Mouse (Mus musculus) G1E-ER4 (cell line): Measurements from ENCODE around the gene Themis. TPM values are rescaled to one million over a fixed set of nuclear protein-coding genes. Genes with fewer than 3 reads are reported as not detected.

Experiments used
- GATA1 ChIP-seq: IDR thresholded peaks from one replicate; pipeline ENCODE4 v1.8.0; 2012; ENCODE audit warnings: low read length, inconsistent platforms
- polyA plus RNA-seq: library from polyadenylated mRNA; stranded (reverse); fragments of >175 nt; gene quantifications from 2 replicates; pipeline ENCODE4 v1.2.3, GENCODE M21; 2012

Gene Themis
- not detected in 2 replicates for polyA plus RNA-seq

- TF ChIP-seq GATA1: no peak
These were observed at the start of gene Themis for GRCm38 (mm10) chr10:28668261-28668660. Gene Themis (plus strand): TSS chr10:28668360.

- TF ChIP-seq GATA1: no peak
These were observed 48.7 kb upstream of the Themis start for GRCm38 (mm10) chr10:28619415-28619814.

- no peak for TF ChIP-seq GATA1
These were observed 32.1 kb upstream of the Themis start for GRCm38 (mm10) chr10:28636096-28636495.

- TF ChIP-seq GATA1: no peak
These were observed 26.3 kb upstream of the Themis start for GRCm38 (mm10) chr10:28641887-28642286.

- TF ChIP-seq GATA1: no peak
These were observed 20.3 kb upstream of the Themis start for GRCm38 (mm10) chr10:28647855-28648254.

GRCm38 (mm10) chr10:28649109-28649899, 18.9 kb upstream of the Themis start:
- no peak for TF ChIP-seq GATA1

- TF ChIP-seq GATA1: no peak
These were observed 18.3 kb upstream of the Themis start for GRCm38 (mm10) chr10:28649900-28650160.

GRCm38 (mm10) chr10:28651910-28652309, 16.2 kb upstream of the Themis start:
- no peak for TF ChIP-seq GATA1

GRCm38 (mm10) chr10:28654733-28655132, 13.4 kb upstream of the Themis start:
- no peak for TF ChIP-seq GATA1

- TF ChIP-seq GATA1: no peak
These were observed 3.0 kb upstream of the Themis start for GRCm38 (mm10) chr10:28665141-28665540.

GRCm38 (mm10) chr10:28673931-28674330, 5.8 kb downstream of the Themis start:
- no peak for TF ChIP-seq GATA1

GRCm38 (mm10) chr10:28675337-28675736, 7.2 kb downstream of the Themis start:
- TF ChIP-seq GATA1: no peak

GRCm38 (mm10) chr10:28694981-28695380, 26.8 kb downstream of the Themis start:
- no peak for TF ChIP-seq GATA1

- no peak for TF ChIP-seq GATA1
These were observed 27.9 kb downstream of the Themis start for GRCm38 (mm10) chr10:28696032-28696431.

- TF ChIP-seq GATA1: no peak
These were observed 30.0 kb downstream of the Themis start for GRCm38 (mm10) chr10:28698175-28698574.

- TF ChIP-seq GATA1: no peak
These were observed 53.7 kb downstream of the Themis start for GRCm38 (mm10) chr10:28721828-28722227.

- TF ChIP-seq GATA1: no peak
These were observed 55.1 kb downstream of the Themis start for GRCm38 (mm10) chr10:28723266-28723665.

- TF ChIP-seq GATA1: no peak
These were observed 62.0 kb downstream of the Themis start for GRCm38 (mm10) chr10:28730122-28730521.
